Mouse (Mus musculus) kidney, postnatal 0 days (tissue): Measurements from ENCODE around the gene Dydc2. TPM values are rescaled to one million over a fixed set of nuclear protein-coding genes. Genes with fewer than 3 reads are reported as not detected.
A peak's percentile ranks its signal among the peaks of the same experiment; 100 is the strongest.

ENCODE experiments used
- ATAC-seq: fragments of 200-750 bp; cut with Nextera tagmentation; replicated peaks from 2 replicates; pipeline ENCODE4 v1.8.0; 2017; ENCODE audit warnings: low read depth, moderate number of reproducible peaks, moderate TSS enrichment, moderate library complexity; ENCODE audit not compliant: low FRiP score
- DNase-seq: peaks from one replicate; pipeline ENCODE4 v3.0.0-alpha.2; 2016; ENCODE audit warnings: low spot score
- H3K27ac ChIP-seq: fragments of 300-500 bp; sonication (generic); 2 replicates; pipeline ENCODE4 v1.5.1; 2014; ENCODE audit warnings: mild to moderate bottlenecking
- H3K27me3 ChIP-seq: fragments of 300-500 bp; sonication (generic); 2 replicates; pipeline ENCODE4 v1.6.1; 2014; ENCODE audit warnings: low read length, mixed read lengths; ENCODE audit not compliant: insufficient read depth
- H3K36me3 ChIP-seq: fragments of 300-500 bp; sonication (generic); 2 replicates; pipeline ENCODE4 v1.6.1; 2014; ENCODE audit warnings: low read length, mixed read lengths; ENCODE audit not compliant: insufficient read depth
- H3K4me1 ChIP-seq: fragments of 300-500 bp; sonication (generic); replicated peaks from 2 replicates; pipeline ENCODE4 v1.6.1; 2014; ENCODE audit warnings: antibody characterized with exemption, low read length, mixed read lengths; ENCODE audit not compliant: insufficient read depth
- H3K4me2 ChIP-seq: fragments of 300-500 bp; sonication (generic); 2 replicates; pipeline ENCODE4 v1.6.1; 2014; ENCODE audit warnings: mild to moderate bottlenecking, low read length, moderate library complexity, mixed read lengths
- H3K4me3 ChIP-seq: fragments of 300-500 bp; sonication (generic); replicated peaks from 2 replicates; pipeline ENCODE4 v1.5.1; 2014; ENCODE audit warnings: low read depth, low read length
- H3K9ac ChIP-seq: fragments of 300-500 bp; sonication (generic); 2 replicates; pipeline ENCODE4 v1.6.1; 2014; ENCODE audit warnings: low read depth, low read length
- H3K9me3 ChIP-seq: fragments of 300-500 bp; sonication (generic); replicated peaks from 2 replicates; pipeline ENCODE4 v1.6.1; 2016; ENCODE audit warnings: low read length, inconsistent platforms, mixed read lengths
- CTCF ChIP-seq: IDR thresholded peaks from 2 replicates; pipeline ENCODE4 v1.5.1; 2016; ENCODE audit warnings: antibody characterized with exemption, low read depth, mild to moderate bottlenecking, moderate library complexity
- whole genome bisulfite sequencing: fragments of 180-500 bp; shearing (Covaris S2); extraction: QIAGEN DNeasy Blood & Tissue Kit; methylation state at CpG from one replicate; pipeline ENCODE4 v1.1.7; 2014; 5-methylcytosine and 5-hydroxymethylcytosine counted together
- polyA plus RNA-seq: library from polyadenylated mRNA; unstranded; fragments of >200 nt; fragmentation: Nextera tagmentation; extraction: Ambion mirVana; gene quantifications from 2 replicates; pipeline ENCODE4 v1.2.1, GENCODE M21; 2015

Dydc2 gene
- polyA plus RNA-seq, 1 experiment from 2014 or later = not detected

DNA sequence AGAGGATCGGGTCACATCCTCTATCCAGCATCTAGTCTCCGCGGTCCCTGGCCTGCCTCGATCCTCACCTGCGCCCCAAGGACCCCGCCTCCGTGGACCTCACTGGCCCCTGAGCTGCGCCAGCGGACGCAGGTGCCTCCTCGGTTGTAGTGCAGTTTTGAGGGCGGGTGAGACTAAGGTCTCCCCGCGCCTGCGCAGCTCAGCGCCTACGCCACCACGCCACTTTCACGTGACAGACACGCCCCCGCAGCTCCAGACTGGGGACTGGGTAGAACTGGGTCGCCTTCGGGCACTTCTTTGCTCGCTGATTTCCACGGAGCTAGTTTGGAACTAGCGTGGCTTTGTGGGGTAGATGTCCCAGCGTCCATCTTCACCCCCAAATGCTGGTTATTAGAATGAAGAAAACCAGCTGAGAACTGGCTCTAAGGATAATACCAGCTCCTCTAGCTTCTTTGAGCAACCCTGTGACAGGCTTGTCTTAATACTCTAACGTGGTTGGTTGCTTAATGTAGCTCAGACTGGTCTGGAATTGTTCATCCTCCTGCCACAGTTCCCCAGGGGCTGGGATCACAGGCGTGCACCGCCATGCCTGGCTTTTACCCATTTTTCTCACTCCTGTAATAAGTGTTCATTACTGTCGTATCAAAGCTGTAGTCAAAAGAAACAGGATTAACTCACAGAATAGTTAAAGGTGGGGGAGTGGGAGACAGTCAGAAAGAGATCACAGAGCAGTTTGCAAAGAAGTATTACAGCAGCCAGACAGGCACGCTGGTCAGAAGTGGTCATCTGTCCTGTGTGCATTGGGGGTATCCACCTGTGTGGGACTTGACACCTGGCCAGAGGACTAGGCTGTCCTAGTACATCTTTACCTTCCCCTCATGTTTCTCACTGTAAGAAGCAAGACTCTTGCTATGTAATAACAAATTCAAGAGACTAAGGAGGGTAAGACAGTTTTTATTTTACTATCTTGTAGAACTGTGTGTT lies 55.1 kb downstream of the Dydc2 start, which contains the start of gene Fam213a:
Gene Fam213a (minus strand): TSS at position 159 of the 984 bp plus-strand sequence.
- Histone ChIP-seq H3K9ac (peak within 1 kb of the TSS; percentile 78), H3K27ac (peak within 1 kb of the TSS; percentile 2; the same call in 1 of the 2 replicates), H3K36me3 (no peaks in the 10 kb centered on the region), H3K4me1 (no peaks in the 10 kb centered on the region), H3K9me3 (no peaks in the 10 kb centered on the region), H3K27me3 (no peaks in the 10 kb centered on the region), H3K4me3 (peak within 1 kb of the TSS; percentile 54), H3K4me2 (peak within 1 kb of the TSS; percentile 91)
- ATAC-seq = peak; percentile 97
- peak; percentile 93 for DNase-seq
- TF ChIP-seq CTCF = no peak
- 3% methylated on average over 32 of the region's 32 CpGs for WGBS

- H3K9ac ChIP-seq = peak overlapping the region; percentile 78
- no peaks in the 10 kb centered on the region for H3K9me3 ChIP-seq
- H3K4me1 ChIP-seq = no peaks in the 10 kb centered on the region
- DNase-seq (no peak), ATAC-seq (no peak)
- peak overlapping the region; percentile 54 for H3K4me3 ChIP-seq
- no peak overlapping the region for H3K27ac ChIP-seq
- H3K4me2 ChIP-seq = peak overlapping the region; percentile 91
- no peak for TF ChIP-seq CTCF
- WGBS = 13% methylated on average over 9 of the region's 9 CpGs
- no peaks in the 10 kb centered on the region for H3K27me3 ChIP-seq
- no peaks in the 10 kb centered on the region for H3K36me3 ChIP-seq
Measured at GRCm38 (mm10) chr14:41013143-41013542, 55.9 kb downstream of the Dydc2 start.

- H3K36me3 ChIP-seq = no peaks in the 10 kb centered on the region
- H3K27me3 ChIP-seq = no peaks in the 10 kb centered on the region
- H3K4me2 ChIP-seq = no peak overlapping the region
- ATAC-seq (no peak), DNase-seq (no peak)
- no peak overlapping the region for H3K27ac ChIP-seq
- H3K4me3 ChIP-seq = no peak overlapping the region
- no peak overlapping the region for H3K9ac ChIP-seq
- WGBS = 60% methylated on average over 3 of the region's 3 CpGs
- TF ChIP-seq CTCF = no peak
- H3K9me3 ChIP-seq = no peaks in the 10 kb centered on the region
- peaks cover 9% of the 10 kb centered on the region; the same call in 1 of the 2 replicates for H3K4me1 ChIP-seq
Measured at GRCm38 (mm10) chr14:41011916-41012315, 57.1 kb downstream of the Dydc2 start.

- WGBS = 39% methylated on average over 2 of the region's 2 CpGs
- H3K4me1 ChIP-seq = peaks cover 16% of the 10 kb centered on the region
- peak; percentile 39 for DNase-seq
Measured at GRCm38 (mm10) chr14:41008138-41008537, 60.9 kb downstream of the Dydc2 start.

GRCm38 (mm10) chr14:41007641-41008040 lies 61.4 kb downstream of the Dydc2 start:
- no peak for TF ChIP-seq CTCF
- no peaks in the 10 kb centered on the region for H3K36me3 ChIP-seq
- peak; percentile 86 for DNase-seq
- peaks cover 16% of the 10 kb centered on the region for H3K4me1 ChIP-seq
- H3K27me3 ChIP-seq = no peaks in the 10 kb centered on the region
- peak; percentile 57 for ATAC-seq
- no peak overlapping the region for H3K4me2 ChIP-seq
- 20% methylated on average over 5 of the region's 5 CpGs for WGBS
- H3K4me3 ChIP-seq = no peak overlapping the region
- H3K27ac ChIP-seq = peak overlapping the region; percentile 70
- H3K9me3 ChIP-seq = no peaks in the 10 kb centered on the region
- H3K9ac ChIP-seq = 0 out of 2 replicates have a peak overlapping the region, but pooled peaks have one; percentile 8

More at GRCm38 (mm10) chr14:41008138-41008537, 60.9 kb downstream of the Dydc2 start:
- Histone ChIP-seq H3K9ac (0 out of 2 replicates have a peak overlapping the region, but pooled peaks have one; percentile 8), H3K27me3 (no peaks in the 10 kb centered on the region), H3K4me2 (no peak overlapping the region), H3K27ac (peak overlapping the region; percentile 70), H3K36me3 (no peaks in the 10 kb centered on the region), H3K4me3 (no peak overlapping the region), H3K9me3 (no peaks in the 10 kb centered on the region)
- no peak for TF ChIP-seq CTCF
- ATAC-seq = peak; percentile 74

DNA sequence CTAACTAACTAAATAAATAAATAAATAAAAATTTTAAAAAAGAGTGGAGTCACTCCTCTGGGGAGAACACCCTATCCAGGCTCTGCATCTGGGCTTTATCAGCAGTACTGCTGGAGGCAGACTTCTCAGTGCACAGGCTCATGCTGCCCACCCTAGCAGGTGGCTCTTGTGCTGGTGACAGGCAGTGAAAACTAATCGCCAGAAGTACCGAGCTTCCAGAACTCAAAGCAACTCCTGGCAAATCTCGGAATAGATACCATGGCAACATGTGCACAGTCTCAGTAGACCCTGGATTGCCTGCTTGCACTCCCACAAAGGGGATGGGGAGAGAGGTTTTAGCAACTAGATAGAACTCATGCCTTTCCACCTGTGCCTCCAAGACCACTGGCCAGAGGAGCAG lies 62.1 kb downstream of the Dydc2 start:
- 42% methylated on average over 3 of the region's 3 CpGs for WGBS
- Histone ChIP-seq H3K4me1 (peaks cover 16% of the 10 kb centered on the region), H3K4me2 (no peak overlapping the region), H3K27ac (peak overlapping the region; percentile 70; the same call in 1 of the 2 replicates), H3K9me3 (no peaks in the 10 kb centered on the region), H3K27me3 (no peaks in the 10 kb centered on the region), H3K36me3 (0 out of 2 replicates have a peak, but pooled peaks cover under 1% of the 10 kb centered on the region), H3K9ac (no peak overlapping the region), H3K4me3 (no peak overlapping the region)
- ATAC-seq (peak; percentile 41; the same call in 1 of the 2 replicates), DNase-seq (peak; percentile 72)
- TF ChIP-seq CTCF = no peak
